Mouse (Mus musculus): ENCODE measurements around the gene Psma5.

Gene Psma5

DNA sequence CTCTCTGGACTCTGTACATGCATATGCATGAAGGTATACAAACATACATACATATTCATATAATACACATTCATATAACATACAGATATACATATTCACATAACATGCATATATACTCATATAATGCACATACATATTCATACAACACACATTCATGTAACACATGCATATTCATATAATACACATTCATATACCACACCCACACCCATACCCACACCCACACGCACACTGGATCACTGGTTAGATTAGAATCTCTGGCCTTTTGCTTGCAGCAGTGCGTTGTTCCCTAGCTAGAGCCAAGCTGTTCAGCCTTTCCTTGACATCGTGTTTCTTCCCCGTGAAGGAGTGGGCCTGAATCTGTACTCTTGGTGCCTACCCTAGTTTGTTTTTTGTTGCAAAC is 48.0 kb downstream of the Psma5 start:
- DNase-seq (ENCODE audit: low read depth, low spot score) = no peak

DNA sequence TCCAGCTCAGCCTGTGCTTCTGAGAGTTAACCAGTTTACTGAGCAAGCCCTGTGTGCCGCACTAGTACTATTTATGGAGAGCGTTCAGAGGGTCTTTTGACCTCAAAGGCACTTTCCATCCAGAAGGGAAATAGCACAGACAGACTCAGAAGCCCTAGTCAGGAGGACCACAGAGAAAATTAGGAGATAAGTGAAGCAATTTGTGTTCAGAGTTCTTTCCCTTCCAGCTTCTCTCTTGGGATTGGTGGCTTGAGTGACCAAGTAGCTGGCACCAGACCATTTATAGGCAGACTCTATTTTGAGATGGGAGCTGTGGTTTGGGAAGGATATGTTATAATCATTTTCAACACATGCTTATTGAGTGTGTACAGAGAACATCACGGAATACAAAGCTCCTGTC is 49.7 kb downstream of the Psma5 start:
- no peak for DNase-seq (ENCODE audit: low read depth, low spot score)

DNA sequence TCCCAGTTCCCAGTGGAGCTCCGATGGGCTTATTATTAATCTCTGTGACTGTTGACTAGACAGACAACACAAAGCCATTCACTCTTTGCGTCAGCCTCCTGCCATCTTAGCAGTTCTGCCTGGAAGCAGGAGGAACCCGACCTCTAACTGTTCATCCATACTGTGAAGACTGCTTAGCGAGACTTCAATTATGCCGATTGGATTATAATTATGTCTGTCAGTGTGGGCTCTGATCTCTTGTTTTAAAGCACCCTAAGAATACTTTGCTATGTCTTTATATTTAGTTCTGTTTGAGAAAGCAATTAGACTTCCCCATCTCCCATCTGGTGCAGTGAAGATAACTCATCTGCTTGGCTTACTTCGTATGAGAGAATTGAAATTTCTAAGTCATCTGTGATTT is 50.8 kb downstream of the Psma5 start:
- no peak for DNase-seq (ENCODE audit: low read depth, low spot score)

DNA sequence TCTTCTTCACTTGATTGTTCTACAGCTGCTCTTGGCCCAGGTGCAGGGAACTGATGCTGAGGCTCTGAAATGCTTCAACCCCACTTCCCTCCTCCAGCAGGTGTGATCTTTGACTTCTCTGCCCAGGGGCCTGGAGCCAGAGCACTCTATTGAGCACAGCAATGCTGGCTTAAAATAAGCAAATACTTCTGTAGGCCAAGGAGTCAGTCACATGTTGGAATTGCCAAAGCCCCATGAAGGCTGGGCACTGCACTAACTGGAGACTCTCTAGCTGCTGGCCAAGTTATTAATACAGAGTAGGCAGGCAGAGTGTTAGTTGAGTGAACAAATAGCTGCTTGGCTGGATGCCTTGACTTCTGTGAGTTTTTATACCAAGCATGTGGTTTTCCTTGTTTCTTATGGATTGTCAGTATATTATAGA is 54.2 kb downstream of the Psma5 start:
- no peak for DNase-seq (ENCODE audit: low read depth, low spot score)

DNA sequence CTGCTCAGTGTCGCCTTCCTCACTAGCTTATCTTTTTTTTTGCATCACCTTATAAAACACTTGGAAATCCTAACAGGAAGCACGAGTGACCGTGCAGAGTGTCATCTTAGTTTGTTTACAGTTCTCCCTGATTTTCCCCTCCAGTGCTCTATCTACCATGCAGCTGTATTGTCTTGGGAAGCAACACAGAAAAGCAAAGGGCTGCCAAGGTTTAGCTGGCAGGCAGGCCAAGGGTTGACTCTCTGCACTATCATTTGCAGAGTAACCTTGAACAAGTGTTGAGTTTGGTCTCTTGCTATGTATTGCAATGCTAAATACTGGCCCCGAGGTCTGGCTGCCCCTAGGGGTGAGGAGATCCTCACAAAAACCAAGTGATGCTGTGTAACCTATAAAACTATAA is 55.0 kb downstream of the Psma5 start:
- no peak for DNase-seq (ENCODE audit: low read depth, low spot score)

DNA sequence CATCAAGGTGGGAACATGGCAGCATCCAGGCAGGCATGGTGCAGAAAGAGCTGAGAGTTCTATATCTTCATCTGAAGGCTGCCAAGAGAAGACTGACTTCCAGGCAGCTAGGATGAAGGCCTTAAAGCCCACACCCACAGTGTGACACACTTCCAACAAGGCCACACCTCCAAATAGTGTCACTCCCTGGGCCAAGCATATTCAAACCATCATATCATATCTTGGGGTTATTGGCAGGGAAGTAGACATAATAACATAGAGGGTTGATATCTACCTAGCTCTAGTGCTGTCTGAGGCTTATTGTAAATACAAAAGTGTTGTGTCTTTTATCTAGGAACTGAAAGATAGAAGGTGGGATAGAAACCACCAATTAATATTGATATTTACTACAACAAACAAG is 55.7 kb downstream of the Psma5 start:
- no peak for DNase-seq (ENCODE audit: low read depth, low spot score)

DNA sequence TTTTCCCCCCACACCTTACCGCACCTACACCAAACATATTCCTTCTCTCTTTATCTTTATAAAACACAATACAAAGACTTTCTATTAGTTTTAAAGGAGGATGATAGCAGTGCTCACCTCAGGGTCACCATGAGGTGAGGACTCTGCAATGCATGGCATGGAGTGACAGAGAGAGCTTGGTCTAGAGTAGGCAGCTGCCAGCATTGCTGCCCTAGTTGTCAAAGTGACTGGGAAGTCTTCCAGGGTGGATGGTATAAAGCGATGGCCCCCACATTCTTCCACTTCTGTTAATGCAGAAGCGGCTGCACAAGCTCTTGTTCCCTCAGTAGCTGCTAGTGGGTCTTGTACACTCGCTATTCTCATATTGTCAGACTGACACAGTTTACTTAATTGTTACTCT is 56.4 kb downstream of the Psma5 start:
- no peak for DNase-seq (ENCODE audit: low read depth, low spot score)

DNA sequence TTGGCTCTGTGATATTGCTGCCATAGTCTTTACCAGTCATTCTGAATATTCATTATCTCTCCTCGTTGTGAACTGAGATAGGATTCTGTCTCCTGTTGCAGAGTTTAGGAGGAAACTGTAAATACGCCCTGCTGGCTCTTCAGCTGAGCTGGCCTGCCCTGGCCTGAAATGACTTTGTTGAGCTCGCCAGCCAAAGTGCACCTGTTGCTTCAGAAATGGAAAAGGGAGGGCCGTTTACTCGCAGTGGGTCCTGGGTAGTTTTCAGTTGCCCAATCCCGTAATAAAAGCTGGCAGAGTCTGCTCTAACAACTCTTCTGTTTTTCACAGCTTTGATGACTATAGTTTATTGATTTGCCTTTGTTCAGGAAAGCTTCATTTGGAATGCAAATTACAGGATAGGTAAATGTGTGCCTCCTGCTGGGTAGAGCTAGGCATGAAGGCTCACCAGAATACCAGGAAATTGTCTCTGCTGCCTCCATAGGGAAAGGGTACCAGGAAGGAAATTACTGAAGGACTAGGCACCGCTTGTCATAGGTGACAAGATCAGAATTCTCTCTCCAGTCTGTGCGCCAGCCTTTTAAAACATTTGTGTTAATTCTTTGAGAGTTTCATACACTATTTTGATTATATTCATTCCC is 57.4 kb downstream of the Psma5 start:
- DNase-seq (ENCODE audit: low read depth, low spot score) = no peak

DNA sequence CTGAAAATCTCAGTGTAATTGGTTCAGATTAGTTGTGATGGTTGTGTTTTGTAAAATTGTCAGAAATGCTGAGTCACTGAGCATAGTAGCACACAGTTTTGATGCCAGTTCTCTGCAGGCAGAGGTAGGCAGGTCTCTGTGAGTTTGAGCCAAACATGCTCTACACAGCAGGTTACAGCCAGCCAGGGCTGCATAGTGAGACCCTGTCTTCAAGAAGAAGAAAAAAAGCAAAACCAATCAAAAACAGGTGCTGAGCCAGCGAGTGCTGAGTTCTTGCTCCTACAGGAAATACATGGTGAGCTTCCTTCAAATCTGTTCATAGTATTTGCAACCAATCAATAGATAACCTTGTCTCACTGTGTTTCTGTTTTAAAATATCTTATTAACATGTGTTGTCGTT is 61.8 kb downstream of the Psma5 start:
- peak; percentile 48 for DNase-seq (ENCODE audit: low read depth, low spot score)

DNA sequence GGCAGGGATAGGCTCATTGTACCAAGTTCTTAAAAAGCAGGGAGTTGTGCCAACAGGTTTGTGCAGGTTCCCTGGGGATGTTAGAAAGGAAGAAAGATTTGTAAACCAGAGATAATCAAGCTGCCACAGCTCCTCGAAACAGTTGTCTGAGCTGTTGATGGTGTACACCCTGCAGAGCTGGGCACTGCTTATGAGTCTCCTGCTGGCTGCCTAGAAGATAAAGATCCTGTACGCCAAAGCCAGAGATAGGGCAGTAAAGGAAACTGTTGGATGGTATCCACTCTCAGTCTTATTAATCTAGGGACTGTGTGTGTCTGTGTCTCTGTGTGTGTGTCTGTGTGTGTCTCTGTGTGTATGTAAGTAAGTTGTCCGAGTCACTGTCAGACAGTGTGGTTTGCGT is 64.9 kb downstream of the Psma5 start:
- DNase-seq (ENCODE audit: low read depth, low spot score) = no peak

DNA sequence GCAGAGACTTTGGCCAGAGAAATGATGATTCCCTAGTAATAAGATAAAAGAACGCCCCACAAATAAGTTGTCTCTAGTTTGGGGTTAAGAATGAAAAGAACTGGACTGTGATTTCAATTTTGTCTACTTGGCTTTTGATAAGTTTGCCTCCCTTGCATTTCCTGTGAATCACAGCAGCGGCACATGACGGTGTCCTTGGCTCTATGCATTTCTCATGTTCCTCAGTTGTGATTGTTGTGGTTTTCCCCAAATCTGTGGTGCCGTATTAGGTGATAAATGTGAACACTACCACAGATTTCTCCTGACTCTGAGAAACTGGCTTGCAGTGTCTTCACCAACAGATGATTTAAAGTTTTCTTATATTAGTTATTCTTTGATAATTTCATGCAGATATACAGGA is 65.4 kb downstream of the Psma5 start:
- DNase-seq (ENCODE audit: low read depth, low spot score) = no peak

DNA sequence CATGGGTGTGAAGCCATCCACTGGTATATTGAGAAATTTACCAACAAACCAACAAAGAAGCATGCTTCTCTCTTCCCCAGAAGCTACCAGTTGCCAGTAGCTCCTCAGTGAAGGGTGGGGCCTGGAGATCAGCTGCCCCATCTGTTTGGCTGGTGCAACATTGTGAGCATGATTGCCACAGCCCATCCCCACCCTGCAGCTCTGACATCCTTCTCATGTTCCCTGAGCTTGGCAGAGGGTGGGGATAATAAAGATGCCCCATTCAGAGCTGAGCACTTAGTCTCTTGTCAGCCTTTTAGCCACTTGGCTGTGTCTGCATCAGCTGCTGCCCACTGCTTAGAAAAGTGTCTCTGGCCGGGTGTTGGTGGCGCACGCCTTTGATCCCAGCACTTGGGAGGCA is 66.2 kb downstream of the Psma5 start:
- no peak for DNase-seq (ENCODE audit: low read depth, low spot score)

DNA sequence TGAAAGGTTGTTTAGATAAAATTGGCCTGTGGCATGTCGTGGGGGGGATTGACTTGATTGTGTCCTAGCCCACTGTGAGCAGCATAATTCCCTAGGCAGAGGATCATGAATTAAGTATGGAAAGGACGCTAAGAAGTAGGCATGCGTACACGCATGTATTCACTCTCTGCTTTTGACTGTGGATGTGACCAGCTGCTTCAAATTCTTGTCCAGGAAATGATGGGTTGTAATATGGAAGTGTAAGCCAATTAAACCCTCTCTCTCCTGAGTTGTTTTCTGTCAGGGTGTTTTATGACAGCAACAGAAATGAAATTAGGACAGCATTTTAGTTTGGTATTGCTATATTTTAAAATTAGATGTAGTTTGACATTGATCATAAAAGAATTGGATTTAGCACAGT is 68.1 kb downstream of the Psma5 start:
- no peak for DNase-seq (ENCODE audit: low read depth, low spot score)

DNA sequence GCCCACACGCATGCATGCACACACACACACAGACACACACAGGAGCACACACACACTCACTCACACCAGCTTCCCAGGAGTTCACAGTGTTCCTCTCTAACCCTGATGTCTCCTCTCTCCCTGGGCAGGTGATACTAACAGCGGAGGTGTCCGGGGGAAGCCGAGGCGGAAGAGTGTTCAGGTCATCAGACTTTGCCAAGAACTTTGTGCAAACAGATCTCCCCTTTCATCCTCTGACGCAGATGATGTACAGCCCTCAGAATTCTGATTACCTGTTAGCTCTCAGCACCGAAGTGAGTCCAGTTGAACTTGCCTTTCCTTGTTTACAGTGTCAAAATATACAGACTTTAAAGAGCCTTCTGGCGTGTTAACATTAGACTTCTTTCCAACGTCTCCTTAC is 68.8 kb downstream of the Psma5 start:
- no peak for DNase-seq (ENCODE audit: low read depth, low spot score)

DNA sequence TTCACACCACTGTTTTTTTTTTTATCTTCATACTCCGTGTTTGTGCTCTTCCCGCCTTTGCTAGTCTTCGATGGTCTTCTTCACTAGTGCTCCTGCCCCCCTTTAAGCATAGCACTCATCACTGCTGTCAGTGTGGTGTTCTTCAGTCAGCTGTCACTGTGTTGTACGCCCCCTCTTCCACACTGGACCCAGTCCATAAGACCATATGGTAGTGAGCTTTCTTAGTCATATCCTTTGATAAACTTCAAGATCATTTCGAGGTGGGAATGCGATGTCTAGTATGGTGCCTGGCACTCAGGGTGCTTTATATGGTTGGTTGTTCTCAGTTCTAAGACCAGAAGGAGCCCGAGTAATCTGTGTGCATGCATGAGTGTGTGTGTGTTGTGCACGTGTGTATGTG is 70.5 kb downstream of the Psma5 start:
- no peak for DNase-seq (ENCODE audit: low read depth, low spot score)

DNA sequence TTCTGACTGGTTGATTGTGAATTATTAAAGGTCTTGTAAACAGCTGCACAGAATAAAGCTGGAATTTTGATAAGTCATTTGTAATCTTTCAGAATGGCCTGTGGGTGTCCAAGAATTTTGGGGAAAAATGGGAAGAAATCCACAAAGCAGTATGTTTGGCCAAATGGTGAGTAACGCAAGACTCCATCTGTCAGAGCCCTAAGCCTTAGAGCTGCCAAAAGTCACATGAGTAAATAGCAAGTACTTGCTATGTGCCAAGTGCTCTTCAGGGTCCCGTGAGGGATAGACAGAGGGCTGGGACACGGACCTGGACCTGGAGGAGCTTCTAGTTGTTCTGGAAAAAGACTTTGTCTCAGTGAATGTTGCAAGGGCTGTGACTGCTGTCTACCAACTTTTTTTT is 71.2 kb downstream of the Psma5 start:
- DNase-seq (ENCODE audit: low read depth, low spot score) = no peak

DNA sequence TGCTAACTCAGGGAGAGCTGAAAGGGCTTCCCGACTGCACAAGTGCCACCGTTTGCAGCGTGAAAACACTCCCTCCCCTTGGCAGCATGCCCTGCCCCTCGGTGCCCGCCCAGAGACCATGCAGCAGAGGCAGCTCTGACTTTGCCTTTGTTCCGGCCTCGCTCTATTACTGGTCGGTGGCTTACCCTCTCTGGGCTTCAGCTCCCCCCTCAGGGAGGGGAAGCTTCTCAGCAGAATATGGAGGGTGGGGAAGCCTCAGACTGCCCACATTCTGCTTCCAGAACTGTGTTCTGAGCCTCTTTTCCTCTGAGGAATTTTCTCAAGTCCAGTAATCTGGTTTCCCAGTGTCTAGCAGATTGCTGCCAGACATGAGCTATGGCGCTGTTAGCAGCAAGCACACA is 71.7 kb downstream of the Psma5 start:
- no peak for DNase-seq (ENCODE audit: low read depth, low spot score)
